Mouse (Mus musculus): ENCODE data around the gene Gm42878. TPM values are rescaled to one million over a fixed set of nuclear protein-coding genes. Genes with fewer than 3 reads are reported as not detected.

The Gm42878 gene
- polyA plus RNA-seq, 1 experiment from 2014 or later: not detected

GRCm38 (mm10) chr5:121469566-121469965 lies 75.7 kb downstream of the Gm42878 start:
- Histone ChIP-seq H3K36me3 (no peaks in the 10 kb centered on the region), H3K9me3 (no peaks in the 10 kb centered on the region), H3K4me3 (no peak overlapping the region), H3K4me2 (replicated peaks) (no peak overlapping the region), H3K4me1 (no peaks in the 10 kb centered on the region), H3K9ac (replicated peaks) (no peak overlapping the region), H3K27ac (replicated peaks) (no peak overlapping the region), H3K27me3 (no peaks in the 10 kb centered on the region)
- ATAC-seq (ENCODE audit: low FRiP score, low read depth): no peak
- WGBS: 56% methylated on average over 3 of the region's 3 CpGs

Other genes starting within 250 kb of the Gm42878 start
- 124 TPM in 2 replicates for gene Trafd1, start 159.8 kb downstream of the Gm42878 start, polyA plus RNA-seq (2016; fragmentation: Nextera tagmentation; extraction: Ambion mirVana)
- gene Naa25, start 147.5 kb downstream of the Gm42878 start, polyA plus RNA-seq (2016; fragmentation: Nextera tagmentation; extraction: Ambion mirVana): 46.0 and 48.3 TPM in 2 replicates
- gene Tmem116, start 93.6 kb downstream of the Gm42878 start, polyA plus RNA-seq (2016; fragmentation: Nextera tagmentation; extraction: Ambion mirVana): 0.96 and 1.1 TPM in 2 replicates
- gene Erp29, start 93.0 kb downstream of the Gm42878 start, polyA plus RNA-seq (2016; fragmentation: Nextera tagmentation; extraction: Ambion mirVana): 130 and 137 TPM in 2 replicates
- gene Adam1b, start 42.0 kb downstream of the Gm42878 start, polyA plus RNA-seq (2016; fragmentation: Nextera tagmentation; extraction: Ambion mirVana): 0.07 TPM in 1 of 2 replicates, not detected in the other
- 3.0 and 3.4 TPM in 2 replicates for gene Adam1a, start within 50 bp of the Gm42878 start, polyA plus RNA-seq (2016; fragmentation: Nextera tagmentation; extraction: Ambion mirVana)
- 56.4 and 58.2 TPM in 2 replicates for gene Mapkapk5, start 423 bp upstream of the Gm42878 start, polyA plus RNA-seq (2016; fragmentation: Nextera tagmentation; extraction: Ambion mirVana)
- gene Aldh2, start 48.3 kb upstream of the Gm42878 start, polyA plus RNA-seq (2016; fragmentation: Nextera tagmentation; extraction: Ambion mirVana): 92.5 and 94.1 TPM in 2 replicates
- gene Acad12, start 73.5 kb upstream of the Gm42878 start, polyA plus RNA-seq (2016; fragmentation: Nextera tagmentation; extraction: Ambion mirVana): 1.3 and 1.7 TPM in 2 replicates
- gene Acad10, start 115.0 kb upstream of the Gm42878 start, polyA plus RNA-seq (2016; fragmentation: Nextera tagmentation; extraction: Ambion mirVana): 1.9 and 2.3 TPM in 2 replicates
- gene Brap, start 115.1 kb upstream of the Gm42878 start, polyA plus RNA-seq (2016; fragmentation: Nextera tagmentation; extraction: Ambion mirVana): 49.0 and 51.5 TPM in 2 replicates
- 68.1 and 77.6 TPM in 2 replicates for gene Atxn2, start 165.9 kb upstream of the Gm42878 start, polyA plus RNA-seq (2016; fragmentation: Nextera tagmentation; extraction: Ambion mirVana)

Measured in midbrain, embryonic 12.5 days (tissue).